Mouse (Mus musculus) adrenal gland, postnatal 25 days (tissue): ENCODE measurements around the gene Stk39. TPM values are rescaled to one million over a fixed set of nuclear protein-coding genes. Genes with fewer than 3 reads are reported as not detected.
"Not testable (repeated sequence)": the region's sequence is repeated elsewhere in the genome, so short reads cannot be mapped to it uniquely, and the experiment has no call there.

Source experiments
- DNase-seq: peaks from one replicate; pipeline ENCODE4 v3.0.0; 2021; ENCODE audit warnings: mixed read lengths
- total RNA-seq: library from RNA; stranded (reverse); gene quantifications from 2 replicates; pipeline ENCODE4 v1.2.3, GENCODE M21; 2021

Gene Stk39
- total RNA-seq, 1 experiment from 2014 or later = 68.8 TPM

- DNase-seq = no peak
Measured at GRCm38 (mm10) chr2:68283021-68283548, 189.0 kb downstream of the Stk39 start.

- no peak for DNase-seq
Measured at GRCm38 (mm10) chr2:68281575-68281974, 190.5 kb downstream of the Stk39 start.

- DNase-seq = no peak
Measured at GRCm38 (mm10) chr2:68271301-68271700, 200.8 kb downstream of the Stk39 start.

GRCm38 (mm10) chr2:68270836-68271235, 201.2 kb downstream of the Stk39 start:
- DNase-seq = no peak

GRCm38 (mm10) chr2:68269646-68270045, 202.4 kb downstream of the Stk39 start:
- DNase-seq = no peak

GRCm38 (mm10) chr2:68264826-68265225, 207.2 kb downstream of the Stk39 start:
- no peak for DNase-seq

GRCm38 (mm10) chr2:68260911-68261310, 211.2 kb downstream of the Stk39 start:
- no peak for DNase-seq

- DNase-seq = no peak
Measured at GRCm38 (mm10) chr2:68257571-68257970, 214.5 kb downstream of the Stk39 start.

- DNase-seq = no peak
Measured at GRCm38 (mm10) chr2:68256472-68256871, 215.6 kb downstream of the Stk39 start.

- DNase-seq = no peak
Measured at GRCm38 (mm10) chr2:68254756-68255155, 217.3 kb downstream of the Stk39 start.

GRCm38 (mm10) chr2:68253222-68253621, 218.8 kb downstream of the Stk39 start:
- no peak for DNase-seq

- DNase-seq = no peak
Measured at GRCm38 (mm10) chr2:68252048-68252758, 219.9 kb downstream of the Stk39 start.

GRCm38 (mm10) chr2:68250897-68251296, 221.2 kb downstream of the Stk39 start:
- DNase-seq = no peak

- DNase-seq = no peak
Measured at GRCm38 (mm10) chr2:68249855-68250424, 222.1 kb downstream of the Stk39 start.

GRCm38 (mm10) chr2:68246284-68246683, 225.8 kb downstream of the Stk39 start:
- DNase-seq = no peak

- DNase-seq = no peak
Measured at GRCm38 (mm10) chr2:68244556-68244955, 227.5 kb downstream of the Stk39 start.

- DNase-seq = no peak
Measured at GRCm38 (mm10) chr2:68243879-68244553, 228.1 kb downstream of the Stk39 start.

GRCm38 (mm10) chr2:68243273-68243672, 228.8 kb downstream of the Stk39 start:
- DNase-seq = no peak

GRCm38 (mm10) chr2:68242069-68242468, 230.0 kb downstream of the Stk39 start:
- DNase-seq = no peak

GRCm38 (mm10) chr2:68241640-68242039, 230.4 kb downstream of the Stk39 start:
- no peak for DNase-seq

GRCm38 (mm10) chr2:68239415-68239814, 232.7 kb downstream of the Stk39 start:
- not testable (repeated sequence) for DNase-seq

GRCm38 (mm10) chr2:68232929-68233328, 239.1 kb downstream of the Stk39 start:
- no peak for DNase-seq

GRCm38 (mm10) chr2:68229872-68230271, 242.2 kb downstream of the Stk39 start:
- DNase-seq = no peak
